38 mouse cellular contexts compared by ENCODE assay signal in the genomic region with DNA sequence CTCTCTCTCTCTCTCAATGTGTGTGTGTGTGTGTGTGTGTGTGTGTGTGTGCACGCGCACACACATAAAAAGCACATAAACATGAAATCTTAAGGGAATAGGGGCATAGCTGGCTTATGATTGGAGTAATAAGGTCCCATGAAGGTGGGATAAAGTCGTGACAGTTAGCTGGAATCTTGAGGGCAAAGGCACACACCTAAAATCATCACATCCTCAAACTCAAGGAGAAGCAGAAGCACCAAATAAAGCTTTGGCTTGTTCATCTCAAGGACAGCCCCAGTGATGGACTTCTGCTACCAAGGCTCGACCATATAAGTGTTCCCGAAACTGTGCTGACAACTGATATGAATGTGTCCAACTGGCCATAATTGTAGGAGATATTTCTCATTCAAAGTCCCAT. TPM values are rescaled to one million over a fixed set of nuclear protein-coding genes. Genes with fewer than 3 reads are reported as not detected.
"Had no signal": no experiment of that assay in that cellular context is flagged by ENCODE, and none has a peak within 500 bp of the region (broad histone marks: within the 10 kb centered on the region; RNA-seq: fewer than 3 reads in every experiment).

No protein-coding gene starts in this region.

- H3K4me1 ChIP-seq: embryonic facial prominence, embryonic 10.5 days; embryonic facial prominence, embryonic 12.5 days; embryonic facial prominence, embryonic 13.5 days; embryonic facial prominence, embryonic 15.5 days; forebrain, embryonic 10.5 days; forebrain, embryonic 12.5 days; forebrain, embryonic 13.5 days; forebrain, embryonic 15.5 days had no signal

- H3K27me3 ChIP-seq: embryonic facial prominence, embryonic 12.5 days; embryonic facial prominence, embryonic 13.5 days; embryonic facial prominence, embryonic 15.5 days; forebrain, embryonic 12.5 days; forebrain, embryonic 13.5 days; forebrain, embryonic 15.5 days had no signal

- H3K9ac ChIP-seq: embryonic facial prominence, embryonic 12.5 days; embryonic facial prominence, embryonic 13.5 days; embryonic facial prominence, embryonic 15.5 days; forebrain, embryonic 12.5 days; forebrain, embryonic 13.5 days; forebrain, embryonic 15.5 days; forebrain, postnatal 0 days had no signal

- H3K4me2 ChIP-seq: embryonic facial prominence, embryonic 12.5 days; embryonic facial prominence, embryonic 13.5 days; embryonic facial prominence, embryonic 15.5 days; forebrain, embryonic 12.5 days; forebrain, embryonic 13.5 days; forebrain, embryonic 15.5 days had no signal

- DNase-seq: cerebellum, adult 18-20 months; cerebellum, adult 2 months; cerebellum, adult 8-10 months; cerebellum, adult 9-10 months; cerebellum, adult 9-11 months; cerebellum, postnatal 10 days; cerebellum, postnatal 14 days; cerebellum, postnatal 25 days; cerebellum, postnatal 36 days; embryo, embryonic 11 days; forebrain, postnatal 0 days; gastrocnemius, adult 2 months; gastrocnemius, postnatal 10 days; gastrocnemius, postnatal 14 days; gastrocnemius, postnatal 25 days; gastrocnemius, postnatal 36 days; heart, adult 2 months had no signal

- H3K4me3 ChIP-seq: embryonic facial prominence, embryonic 10.5 days; embryonic facial prominence, embryonic 12.5 days; embryonic facial prominence, embryonic 13.5 days; embryonic facial prominence, embryonic 15.5 days; erythroblast, embryonic 14.5 days; forebrain, embryonic 10.5 days; forebrain, embryonic 12.5 days; forebrain, embryonic 13.5 days; forebrain, embryonic 15.5 days; gastrocnemius, adult 2 months; heart, adult 2 months had no signal

- H3K9me3 ChIP-seq: embryonic facial prominence, embryonic 13.5 days; embryonic facial prominence, embryonic 15.5 days; forebrain, embryonic 13.5 days; forebrain, embryonic 15.5 days had no signal

- H3K36me3 ChIP-seq: embryonic facial prominence, embryonic 10.5 days; embryonic facial prominence, embryonic 12.5 days; embryonic facial prominence, embryonic 13.5 days; embryonic facial prominence, embryonic 15.5 days; forebrain, embryonic 10.5 days; forebrain, embryonic 12.5 days; forebrain, embryonic 15.5 days had no signal

- ATAC-seq: forebrain, embryonic 13.5 days; forebrain, embryonic 14.5 days; forebrain, embryonic 15.5 days; forebrain, embryonic 16.5 days; forebrain, postnatal 0 days had no signal

- H3K27ac ChIP-seq: embryonic facial prominence, embryonic 10.5 days; embryonic facial prominence, embryonic 12.5 days; embryonic facial prominence, embryonic 13.5 days; embryonic facial prominence, embryonic 15.5 days; forebrain, embryonic 10.5 days; forebrain, embryonic 12.5 days; forebrain, embryonic 13.5 days; forebrain, embryonic 15.5 days; gastrocnemius, adult 2 months; heart, adult 2 months had no signal

RNA-seq across cellular contexts. Expression of gene AW822073, which starts 9.8 kb away (rescaled TPM):
- total RNA-seq: common myeloid progenitor, adult 5-6 weeks; forebrain, postnatal 0 days; gastrocnemius, adult 18-20 months; gastrocnemius, adult 2 months; gastrocnemius, adult 8-10 months; gastrocnemius, postnatal 10 days; gastrocnemius, postnatal 14 days; gastrocnemius, postnatal 25 days; gastrocnemius, postnatal 36 days; gastrocnemius, postnatal 4 days; heart, adult 2 months had no signal
- polyA plus RNA-seq: cerebellum, adult 2 months; cortical plate, adult 2 months; embryonic facial prominence, embryonic 10.5 days; embryonic facial prominence, embryonic 11.5 days; embryonic facial prominence, embryonic 12.5 days; embryonic facial prominence, embryonic 13.5 days; embryonic facial prominence, embryonic 14.5 days; embryonic facial prominence, embryonic 15.5 days; erythroblast, embryonic 14.5 days; forebrain, embryonic 10.5 days; forebrain, embryonic 11.5 days; forebrain, embryonic 12.5 days; forebrain, embryonic 13.5 days; forebrain, embryonic 14.5 days; forebrain, embryonic 15.5 days; forebrain, embryonic 16.5 days; forebrain, postnatal 0 days; gonadal fat pad, adult 2 months; heart, adult 2 months had no signal

RNA-seq across cellular contexts. Expression of gene Duxf3, which starts 17.5 kb away (rescaled TPM):
- total RNA-seq: common myeloid progenitor, adult 5-6 weeks; gastrocnemius, adult 18-20 months; gastrocnemius, adult 2 months; gastrocnemius, adult 8-10 months; gastrocnemius, postnatal 10 days; gastrocnemius, postnatal 14 days; gastrocnemius, postnatal 25 days; gastrocnemius, postnatal 36 days; gastrocnemius, postnatal 4 days; granulocyte monocyte progenitor cell, adult 5-6 weeks; heart, adult 2 months had no signal
- polyA plus RNA-seq: cerebellum, adult 2 months; embryonic facial prominence, embryonic 10.5 days; embryonic facial prominence, embryonic 11.5 days; embryonic facial prominence, embryonic 12.5 days; embryonic facial prominence, embryonic 13.5 days; embryonic facial prominence, embryonic 14.5 days; embryonic facial prominence, embryonic 15.5 days; erythroblast, embryonic 14.5 days; forebrain, embryonic 10.5 days; forebrain, embryonic 11.5 days; forebrain, embryonic 12.5 days; forebrain, embryonic 13.5 days; forebrain, embryonic 14.5 days; forebrain, embryonic 15.5 days; forebrain, embryonic 16.5 days; forebrain, postnatal 0 days; gonadal fat pad, adult 2 months; heart, adult 2 months had no signal

RNA-seq across cellular contexts. Expression of gene Gm4981, which starts 21.6 kb away (rescaled TPM):
- total RNA-seq: common myeloid progenitor, adult 5-6 weeks; forebrain, postnatal 0 days; gastrocnemius, adult 18-20 months; gastrocnemius, adult 2 months; gastrocnemius, adult 8-10 months; gastrocnemius, postnatal 10 days; gastrocnemius, postnatal 14 days; gastrocnemius, postnatal 25 days; gastrocnemius, postnatal 36 days; gastrocnemius, postnatal 4 days; granulocyte monocyte progenitor cell, adult 5-6 weeks; heart, adult 2 months had no signal
- polyA plus RNA-seq: cerebellum, adult 2 months; embryonic facial prominence, embryonic 10.5 days; embryonic facial prominence, embryonic 11.5 days; embryonic facial prominence, embryonic 12.5 days; embryonic facial prominence, embryonic 13.5 days; embryonic facial prominence, embryonic 14.5 days; embryonic facial prominence, embryonic 15.5 days; erythroblast, embryonic 14.5 days; forebrain, embryonic 10.5 days; forebrain, embryonic 11.5 days; forebrain, embryonic 12.5 days; forebrain, embryonic 13.5 days; forebrain, embryonic 14.5 days; forebrain, embryonic 15.5 days; forebrain, embryonic 16.5 days; forebrain, postnatal 0 days; gonadal fat pad, adult 2 months; heart, adult 2 months had no signal
